Mouse (Mus musculus) fat pad, adult 2 months (tissue): ENCODE data around the gene Slc41a1.
"Not testable (repeated sequence)": the region's sequence is repeated elsewhere in the genome, so short reads cannot be mapped to it uniquely, and the experiment has no call there.

ENCODE experiments used
- DNase-seq: peaks from one replicate; pipeline ENCODE4 v3.0.0-alpha.2; 2011; ENCODE audit warnings: low read depth, low spot score; ENCODE audit errors: extremely low read depth

Slc41a1 gene

GRCm38 (mm10) chr1:131827207-131827786 lies at the start of gene Slc41a1:
Gene Slc41a1 (plus strand): TSS chr1:131827493.
- DNase-seq, result no peak

DNA sequence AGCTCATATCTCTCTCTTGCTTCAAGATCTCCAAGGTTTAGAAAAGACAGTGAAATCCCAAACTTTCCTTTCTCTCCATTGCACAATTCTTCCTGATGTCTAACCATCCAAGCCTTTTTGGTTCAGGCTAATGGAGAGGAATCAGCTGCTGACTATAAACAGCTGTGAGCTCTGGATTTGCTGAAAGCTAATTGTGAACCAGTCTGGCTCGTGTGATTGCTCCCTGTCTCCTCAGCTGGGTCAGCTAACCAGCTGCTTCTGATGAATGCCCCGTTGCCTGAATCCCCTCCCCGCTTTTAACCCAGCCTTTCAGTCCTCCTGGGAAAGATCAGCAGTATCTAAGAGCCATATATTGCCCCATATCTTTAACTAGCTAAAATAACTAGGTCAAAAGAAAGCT lies 32.7 kb upstream of the Slc41a1 start:
- no peak for DNase-seq

GRCm38 (mm10) chr1:131795171-131795570 lies 32.1 kb upstream of the Slc41a1 start:
- peak; percentile 74 for DNase-seq

DNA sequence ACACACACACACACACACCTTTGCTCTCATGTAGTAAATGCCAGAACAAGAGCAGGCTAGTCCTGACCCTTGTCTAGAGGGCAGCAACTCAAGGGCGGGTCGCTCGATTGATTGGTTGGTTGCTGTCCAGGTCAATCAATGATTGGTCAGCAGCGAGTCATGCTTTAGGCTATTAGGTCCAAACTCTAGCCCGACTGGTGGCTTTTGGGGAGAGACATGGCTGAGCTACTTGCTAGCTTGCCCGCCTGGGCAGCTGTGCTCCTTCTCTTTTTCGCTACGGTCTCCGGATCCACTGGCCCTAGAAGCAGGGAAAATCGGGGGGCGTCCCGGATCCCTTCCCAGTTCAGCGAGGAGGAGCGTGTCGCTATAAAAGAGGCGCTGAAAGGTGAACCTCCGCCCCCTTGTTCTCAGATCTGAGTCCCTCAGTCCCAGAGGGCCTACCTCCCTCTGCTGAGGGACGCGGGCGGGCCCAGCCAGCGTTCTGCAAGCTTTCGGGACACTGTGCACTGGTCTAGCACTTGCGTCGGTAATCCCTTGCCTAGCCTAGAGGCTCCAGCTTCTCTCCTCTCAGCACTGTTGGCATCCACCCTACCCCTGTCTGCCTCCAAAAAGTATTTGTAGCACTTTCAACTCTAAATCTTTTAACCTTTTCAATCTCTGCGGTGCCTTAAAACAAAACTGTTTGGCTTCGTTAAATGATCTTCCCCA lies 29.9 kb upstream of the Slc41a1 start, which contains the start of gene Pm20d1:
Gene Pm20d1 (plus strand): TSS at position 180 of the 708 bp plus-strand sequence.
- peak; percentile 84 for DNase-seq

- DNase-seq, result no peak
These were observed 27.3 kb upstream of the Slc41a1 start for GRCm38 (mm10) chr1:131800001-131800400.

GRCm38 (mm10) chr1:131801071-131801470 lies 26.2 kb upstream of the Slc41a1 start:
- DNase-seq, result no peak

DNA sequence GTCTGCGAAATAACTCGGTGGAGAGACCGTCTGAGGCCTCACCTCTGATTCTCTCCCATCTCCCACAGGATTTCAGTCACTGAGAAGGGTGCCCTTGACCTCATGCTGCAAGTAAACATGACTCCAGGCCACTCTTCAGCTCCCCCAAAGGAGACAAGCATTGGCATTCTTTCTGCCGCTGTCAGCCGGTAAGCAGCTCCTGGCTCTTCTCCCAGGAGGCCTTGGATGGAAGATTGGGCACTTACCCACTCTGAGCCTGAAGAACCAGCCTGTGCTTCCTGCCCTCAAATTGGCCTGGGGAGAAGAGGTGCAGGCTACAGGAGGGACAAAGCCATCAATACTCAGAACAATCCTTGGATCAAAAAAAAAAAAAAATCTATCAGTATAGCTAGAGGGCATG lies 24.6 kb upstream of the Slc41a1 start:
- DNase-seq, result no peak

- DNase-seq, result no peak
These were observed 23.1 kb upstream of the Slc41a1 start for GRCm38 (mm10) chr1:131804166-131804565.

- no peak for DNase-seq
These were observed 18.3 kb upstream of the Slc41a1 start for GRCm38 (mm10) chr1:131808986-131809385.

DNA sequence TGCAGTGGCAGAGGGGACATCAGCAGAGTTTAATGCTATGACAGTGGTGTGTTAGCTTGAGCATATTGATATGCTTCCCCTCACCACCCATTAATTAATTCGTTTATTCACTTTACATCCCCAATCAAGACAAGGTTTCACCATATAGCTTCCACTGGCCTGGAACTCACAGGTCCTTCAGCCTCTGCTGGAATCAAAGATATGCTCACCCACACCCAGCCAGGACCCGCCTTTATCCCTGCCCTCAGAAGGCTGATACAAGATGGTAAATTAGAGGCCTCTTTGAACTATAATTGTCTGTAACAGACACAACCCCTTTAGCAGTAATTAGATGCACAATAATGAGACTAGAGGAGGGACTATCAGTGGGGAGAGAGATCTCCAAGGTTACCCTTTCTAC lies 17.6 kb upstream of the Slc41a1 start:
- DNase-seq, result no peak

- DNase-seq, result no peak
These were observed 15.9 kb upstream of the Slc41a1 start for GRCm38 (mm10) chr1:131811393-131811792.

DNA sequence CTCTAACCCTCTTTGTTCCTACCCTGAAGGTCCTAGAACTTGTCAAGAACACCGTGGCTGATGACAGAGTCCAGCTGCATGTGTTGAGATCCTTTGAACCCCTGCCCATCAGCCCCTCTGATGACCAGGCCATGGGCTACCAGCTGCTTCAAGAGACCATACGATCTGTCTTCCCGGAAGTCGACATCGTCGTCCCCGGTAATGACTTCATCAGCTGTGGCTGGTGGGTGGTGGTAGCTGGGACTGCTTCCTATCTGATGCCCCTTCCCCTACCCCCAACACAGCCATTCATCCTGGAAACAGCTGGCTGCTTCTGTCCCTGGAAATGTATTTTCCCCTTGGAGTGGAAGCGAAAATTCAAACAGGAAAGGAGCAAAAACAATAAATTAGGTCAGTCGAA lies 15.3 kb upstream of the Slc41a1 start:
- no peak for DNase-seq

GRCm38 (mm10) chr1:131812631-131813295 lies 14.5 kb upstream of the Slc41a1 start:
- no peak for DNase-seq

GRCm38 (mm10) chr1:131813731-131814130 lies 13.6 kb upstream of the Slc41a1 start:
- DNase-seq, result no peak

DNA sequence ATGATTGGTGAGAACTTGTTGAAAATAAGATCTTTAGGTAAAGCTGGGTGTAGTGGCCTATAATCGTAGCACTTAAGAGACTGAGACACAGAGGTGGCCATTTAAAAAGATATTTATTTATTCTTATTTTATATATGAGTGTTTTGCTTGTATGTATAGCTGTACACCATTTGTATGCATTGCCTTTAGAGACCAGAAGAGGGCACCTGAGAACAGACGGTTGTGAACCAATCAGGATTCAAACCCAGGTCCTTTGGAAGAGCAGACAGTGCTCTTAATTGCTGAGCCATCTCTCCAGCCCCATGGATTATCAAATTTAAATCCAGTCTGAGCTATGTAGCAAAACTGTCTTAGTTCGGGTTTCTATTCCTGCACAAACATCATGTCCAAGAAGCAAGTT lies 13.1 kb upstream of the Slc41a1 start:
- DNase-seq, result no peak

- no peak for DNase-seq
These were observed 10.4 kb upstream of the Slc41a1 start for GRCm38 (mm10) chr1:131816886-131817285.

GRCm38 (mm10) chr1:131820353-131820752 lies 6.9 kb upstream of the Slc41a1 start:
- DNase-seq, result not testable (repeated sequence)

GRCm38 (mm10) chr1:131820887-131821328 lies 6.4 kb upstream of the Slc41a1 start:
- no peak for DNase-seq

GRCm38 (mm10) chr1:131822292-131822691 lies 5.0 kb upstream of the Slc41a1 start:
- no peak for DNase-seq

DNA sequence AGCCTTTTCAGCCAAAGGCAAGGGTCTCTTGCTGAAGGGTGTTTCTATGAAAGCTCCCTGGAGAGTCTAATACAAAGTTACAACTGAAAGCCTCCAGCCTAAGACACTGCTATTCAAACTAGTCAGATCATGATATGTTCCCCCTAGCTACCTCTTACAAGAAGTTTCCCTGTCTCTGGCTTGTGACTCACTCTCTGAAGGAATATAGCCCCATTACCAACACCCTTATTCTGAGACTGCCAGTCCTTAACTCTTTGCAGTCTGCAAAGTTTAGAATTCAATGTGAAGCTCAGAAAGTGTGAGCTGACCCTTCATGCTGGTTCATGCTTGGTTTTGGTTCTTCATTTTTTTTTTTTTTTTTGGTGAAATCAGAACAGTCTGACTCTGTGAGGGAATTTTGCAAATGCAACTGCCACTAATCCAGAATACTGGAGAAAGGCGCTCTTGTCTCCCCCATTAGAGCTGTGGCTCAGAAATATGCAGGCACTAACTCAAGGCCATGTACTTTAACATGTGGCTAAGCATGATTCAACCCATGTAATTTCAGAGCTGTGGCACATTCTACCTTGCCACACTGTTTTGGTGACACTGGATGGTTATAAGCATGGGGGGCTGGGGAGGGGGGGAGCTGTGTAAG lies 4.3 kb upstream of the Slc41a1 start:
- DNase-seq, result no peak

DNA sequence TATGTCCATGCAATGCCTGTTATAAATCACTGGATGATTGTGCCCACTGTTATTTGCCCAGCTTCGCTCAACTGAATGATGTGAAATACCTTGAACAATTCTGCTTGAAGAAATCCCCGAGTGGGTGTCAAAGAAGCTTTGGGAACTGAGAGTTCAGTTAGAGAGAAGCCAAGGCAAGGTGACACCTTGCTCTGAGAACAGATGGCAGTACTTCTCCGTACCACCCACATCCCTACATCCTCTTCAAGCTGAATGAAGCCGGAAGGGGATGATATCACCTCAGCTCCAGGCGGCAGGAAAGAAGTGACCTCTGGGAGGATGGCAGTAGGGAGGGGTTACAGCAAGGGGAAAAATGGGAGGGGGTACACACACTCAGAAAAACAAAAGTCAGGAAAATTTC lies 3.7 kb upstream of the Slc41a1 start:
- DNase-seq, result no peak
